Mouse (Mus musculus): ENCODE measurements at regions not wholly inside any gene's neighbourhood (a gene's known extent, or its start where the extent isn't known, plus 50 kb on each side); places are given as distances from the start of the nearest gene placed in this dataset.

DNA sequence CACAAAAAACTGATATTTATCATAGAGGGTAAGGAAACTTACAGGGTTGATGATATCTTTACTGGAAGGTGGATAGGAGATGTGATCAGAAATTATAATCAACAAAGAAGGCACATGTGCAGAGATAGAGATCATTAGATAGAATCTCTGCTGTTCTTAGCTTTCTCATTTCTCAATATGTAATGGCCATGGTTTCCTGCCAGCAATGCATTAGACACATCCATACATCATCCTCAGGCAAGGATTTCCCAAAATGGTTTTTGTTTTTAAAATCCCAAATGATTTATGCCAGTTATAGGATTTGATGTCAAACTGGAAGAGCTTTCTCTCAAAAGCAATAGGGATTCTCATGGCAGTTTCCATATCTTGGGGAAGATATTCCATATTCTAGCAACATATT is 52.0 kb upstream of the C030005K15Rik start:
- DNase-seq (ENCODE audit: low spot score in 2 of 2) = no peak

DNA sequence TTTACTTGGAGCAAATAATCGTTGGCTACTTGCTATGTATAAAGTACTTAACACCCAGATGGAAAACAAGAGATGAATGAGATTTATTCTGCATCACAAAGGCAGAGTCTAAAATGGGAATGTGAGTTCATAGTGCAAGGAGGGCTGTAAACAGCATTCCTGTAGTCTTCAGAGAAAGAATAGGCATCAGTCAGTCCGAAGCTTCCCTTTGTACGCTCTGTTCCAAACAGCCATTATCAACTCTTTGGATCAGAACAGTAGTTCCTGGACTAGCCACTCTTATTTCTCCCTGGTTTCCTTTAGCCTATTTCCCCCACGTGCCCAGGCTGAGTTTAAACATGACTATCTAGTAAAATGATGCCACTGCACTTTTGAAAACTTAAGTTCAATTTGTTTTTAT is 52.8 kb upstream of the C030005K15Rik start:
- no peak for DNase-seq (ENCODE audit: low spot score in 2 of 2)

DNA sequence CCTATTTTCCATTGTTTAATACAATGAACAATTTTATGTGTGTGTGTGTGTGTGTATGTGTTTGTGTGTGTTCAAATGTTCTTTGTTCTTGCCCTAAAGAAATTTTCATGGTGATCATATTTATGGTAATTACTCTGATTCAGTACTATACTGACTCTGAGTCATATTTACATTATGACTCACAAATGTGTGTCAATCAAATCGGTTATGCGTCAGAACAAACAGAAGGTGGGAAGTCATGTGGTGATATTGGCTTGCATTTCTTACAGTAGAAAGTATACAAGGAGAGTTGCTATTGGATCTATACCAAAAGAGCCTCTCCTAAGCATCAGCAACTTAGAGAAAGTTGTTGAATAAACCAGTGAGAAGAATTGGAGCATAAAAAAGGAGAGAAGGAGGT is 67.2 kb upstream of the C030005K15Rik start:
- DNase-seq (ENCODE audit: low spot score in 2 of 2) = no peak

DNA sequence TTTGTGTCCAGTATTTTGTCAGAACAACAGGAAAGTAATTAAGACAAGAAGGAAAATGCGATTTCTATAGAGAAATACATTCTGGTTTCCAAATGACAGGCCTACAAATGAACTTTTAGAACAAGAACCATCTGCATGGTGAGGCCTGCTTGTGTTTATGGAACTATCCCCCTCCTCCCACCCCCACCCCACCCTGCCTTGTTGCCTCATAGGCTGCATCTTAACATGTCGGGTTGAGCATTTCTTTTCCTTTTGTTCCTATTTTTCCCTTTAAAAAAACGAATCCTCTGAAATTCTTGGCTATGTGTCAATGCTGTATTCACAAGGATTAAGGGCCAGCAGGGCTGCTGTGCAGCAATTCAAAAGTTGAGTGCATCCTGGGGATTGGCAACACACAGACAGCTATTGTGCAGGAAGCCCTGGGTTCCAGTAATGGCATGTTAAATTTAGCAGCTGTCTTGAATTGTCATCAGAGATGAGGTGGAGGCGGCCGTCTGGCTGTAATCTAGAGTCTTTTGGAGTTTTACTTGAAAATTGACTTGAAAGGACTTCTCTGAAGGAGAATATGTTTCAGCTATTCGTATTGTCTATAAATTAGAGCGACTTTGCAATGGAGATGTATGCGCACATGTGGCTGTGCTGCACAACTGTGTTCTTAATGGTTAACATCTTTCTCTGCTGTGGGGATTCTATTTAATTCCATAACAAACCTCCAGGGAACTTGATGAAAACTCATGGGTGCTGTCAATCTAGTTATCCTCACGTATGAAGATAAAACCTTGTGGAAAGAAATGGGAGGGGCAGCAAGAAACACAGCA is 75.1 kb upstream of the C030005K15Rik start:
- no peak for DNase-seq (ENCODE audit: low spot score in 2 of 2)

DNA sequence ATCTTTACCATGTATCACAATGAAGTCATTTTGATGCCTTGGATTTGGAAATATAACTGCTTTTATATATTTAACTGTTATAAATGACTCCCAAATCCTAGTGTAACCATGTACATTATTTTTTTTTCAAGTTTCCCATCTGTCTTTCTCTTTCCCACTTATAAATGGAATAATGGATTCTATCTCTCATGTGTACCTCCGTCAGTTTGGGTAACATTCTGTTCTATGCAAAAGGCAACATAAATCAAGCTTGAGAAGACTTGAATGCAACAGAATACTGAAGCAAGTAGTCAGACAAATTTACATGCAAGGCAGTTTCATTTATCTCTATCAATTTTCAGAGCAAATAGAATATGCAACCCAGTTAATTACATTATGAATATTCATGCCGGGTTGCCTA is 81.4 kb upstream of the C030005K15Rik start:
- no peak for DNase-seq (ENCODE audit: low spot score in 2 of 2)

DNA sequence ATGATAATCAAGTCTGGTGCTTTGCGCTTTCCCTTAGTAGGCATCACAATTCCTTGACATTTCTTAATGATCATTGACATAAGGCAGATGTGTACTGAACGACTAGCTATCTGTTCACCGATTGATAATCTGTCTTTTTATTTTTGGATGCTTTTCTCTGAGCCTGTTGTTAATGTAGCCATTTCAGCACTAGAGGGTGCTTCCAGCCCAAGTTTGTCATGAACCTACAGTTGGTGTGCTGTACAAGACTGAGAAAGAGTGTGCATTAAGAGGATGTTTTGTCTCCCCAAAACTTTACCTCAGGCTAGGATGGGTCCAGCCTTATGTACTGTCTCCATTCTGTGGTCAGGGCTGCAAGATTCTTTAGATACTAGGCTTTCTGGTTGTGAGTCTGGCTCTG is 116.0 kb upstream of the C030005K15Rik start:
- no peak for DNase-seq (ENCODE audit: low spot score in 2 of 2)

DNA sequence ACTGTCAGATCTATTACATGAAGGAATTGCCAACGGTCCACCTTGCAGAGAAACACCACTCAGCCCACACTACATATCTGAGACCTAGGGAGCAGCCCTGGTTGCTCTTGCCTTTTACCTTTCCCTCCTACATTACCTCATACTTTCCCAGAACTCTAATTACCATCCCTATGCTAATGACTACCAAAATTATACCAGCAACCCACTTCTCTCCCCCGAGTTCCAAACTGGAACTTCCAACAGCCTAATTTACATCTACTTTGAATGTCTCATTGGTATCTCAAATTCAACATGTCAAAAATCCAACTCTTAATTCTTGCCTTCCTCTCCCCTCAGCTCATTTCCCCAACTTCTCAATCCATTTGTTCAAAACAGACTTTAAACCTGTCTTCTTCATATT is 124.9 kb upstream of the C030005K15Rik start:
- DNase-seq (ENCODE audit: low spot score in 2 of 2) = no peak

DNA sequence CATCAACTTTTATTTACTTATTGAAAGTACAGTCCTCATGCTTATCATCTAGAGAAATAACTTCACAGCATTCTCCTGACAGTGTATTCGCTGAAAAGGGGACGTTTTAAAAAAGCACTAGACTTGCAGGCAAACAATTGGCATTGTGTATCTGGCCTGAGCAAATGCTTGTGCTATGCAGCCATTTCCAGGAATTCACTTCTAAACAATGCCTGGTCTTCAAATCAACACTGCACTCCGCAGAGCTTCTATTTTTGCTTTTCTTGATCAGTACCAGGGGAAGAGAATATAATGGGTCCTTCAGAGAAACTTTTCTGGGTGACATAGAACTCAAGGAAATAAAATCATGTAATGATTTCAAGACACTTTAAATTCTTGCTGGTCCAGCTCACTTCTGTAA is 150.5 kb upstream of the C030005K15Rik start:
- no peak for DNase-seq (ENCODE audit: low spot score in 2 of 2)

DNA sequence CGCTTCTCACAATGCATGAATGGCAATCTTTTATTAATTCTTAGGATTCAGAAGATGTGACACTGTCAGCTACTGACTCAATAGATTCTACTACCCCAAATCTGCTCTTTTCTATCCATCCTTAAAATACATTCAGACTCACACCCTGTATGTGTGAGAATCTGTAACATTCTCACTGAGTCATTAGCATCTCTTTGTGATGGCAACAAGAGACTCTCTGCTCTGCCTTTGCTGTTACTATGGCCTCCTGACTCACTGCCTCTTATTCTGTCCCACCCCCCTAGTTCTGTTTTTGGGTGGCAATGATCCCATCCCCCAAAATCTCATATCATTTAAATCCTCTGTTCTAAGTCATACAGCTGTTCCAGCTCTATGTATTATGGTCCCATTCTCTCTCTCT is 159.5 kb upstream of the C030005K15Rik start:
- no peak for DNase-seq (ENCODE audit: low spot score in 2 of 2)

DNA sequence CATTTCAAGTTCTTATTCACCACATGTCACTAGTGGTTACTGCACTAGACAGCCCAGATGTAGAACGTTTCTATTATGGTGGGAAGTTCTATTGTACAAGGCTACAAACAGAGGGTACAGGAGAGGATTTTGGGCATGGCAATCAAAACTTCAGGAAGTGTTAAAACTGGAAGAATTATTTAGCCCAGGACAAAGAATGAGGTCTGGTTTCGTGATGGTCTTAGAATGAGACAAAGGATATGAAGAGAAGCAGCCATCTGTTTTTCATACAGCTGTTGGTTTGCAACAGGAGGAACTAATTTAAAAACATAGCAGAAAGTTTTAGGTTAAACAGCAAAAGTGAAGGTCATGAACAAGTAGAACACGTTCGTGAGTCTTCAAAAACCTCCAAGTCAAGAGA is 179.2 kb upstream of the C030005K15Rik start:
- DNase-seq (ENCODE audit: low spot score in 2 of 2) = no peak

DNA sequence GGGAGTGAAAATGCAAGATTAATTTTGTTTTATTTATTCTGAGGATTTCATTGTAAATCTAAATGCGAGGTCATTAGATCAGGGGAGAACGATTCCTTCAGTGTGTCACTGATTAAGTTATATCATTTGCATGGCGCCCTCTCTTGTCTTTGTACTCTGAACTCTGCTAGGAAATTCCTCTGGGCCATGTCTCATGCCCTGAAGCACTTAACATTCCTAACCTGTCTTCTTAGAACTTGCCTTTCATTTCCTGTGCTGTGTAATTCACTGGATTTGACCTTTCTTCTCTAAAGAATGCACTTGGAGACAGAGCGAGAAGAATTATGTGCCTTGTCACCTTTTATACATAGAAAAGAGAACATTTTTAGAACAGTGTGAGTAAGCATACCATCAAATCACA is 199.0 kb upstream of the C030005K15Rik start:
- no peak for DNase-seq (ENCODE audit: low spot score in 2 of 2)

DNA sequence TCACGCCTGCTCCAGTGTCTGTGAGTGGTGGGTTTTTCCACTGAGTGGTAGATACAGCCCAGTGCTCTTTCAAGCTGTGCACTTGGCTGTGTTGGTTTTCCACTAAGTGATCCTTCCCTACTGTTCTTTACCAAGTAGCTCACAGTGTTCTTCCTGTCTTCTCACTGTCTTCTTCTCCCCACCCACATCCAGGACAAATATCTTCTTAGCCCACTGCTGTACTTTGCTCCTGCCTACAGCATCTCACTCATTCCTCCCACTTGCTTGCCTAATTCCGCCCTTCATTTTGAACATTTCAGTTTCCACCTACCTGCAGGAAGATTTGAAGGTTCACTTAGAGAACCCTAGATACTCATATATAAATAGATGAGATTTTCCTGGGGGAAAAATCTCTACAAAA is 213.8 kb upstream of the C030005K15Rik start:
- DNase-seq (ENCODE audit: low spot score in 2 of 2) = no peak

DNA sequence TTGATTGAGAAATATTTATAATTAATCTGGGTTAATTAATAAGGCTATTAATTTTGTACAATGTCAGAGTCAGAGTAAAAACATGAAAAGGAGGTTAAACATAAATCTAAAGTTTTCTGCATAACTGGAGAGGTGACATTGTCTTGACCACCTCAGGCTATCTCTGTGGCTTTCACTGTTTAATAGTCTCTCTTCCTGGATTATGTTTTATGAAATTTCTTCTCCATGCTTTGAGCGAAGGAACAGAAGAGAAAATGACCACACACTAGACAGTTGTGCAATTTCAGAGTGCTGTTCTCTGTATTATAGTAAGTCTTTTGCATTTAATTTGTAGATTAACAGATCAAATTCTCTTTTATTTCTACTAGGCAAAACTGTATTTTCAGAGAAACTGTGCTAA is 239.3 kb upstream of the C030005K15Rik start:
- no peak for DNase-seq (ENCODE audit: low spot score in 2 of 2)

DNA sequence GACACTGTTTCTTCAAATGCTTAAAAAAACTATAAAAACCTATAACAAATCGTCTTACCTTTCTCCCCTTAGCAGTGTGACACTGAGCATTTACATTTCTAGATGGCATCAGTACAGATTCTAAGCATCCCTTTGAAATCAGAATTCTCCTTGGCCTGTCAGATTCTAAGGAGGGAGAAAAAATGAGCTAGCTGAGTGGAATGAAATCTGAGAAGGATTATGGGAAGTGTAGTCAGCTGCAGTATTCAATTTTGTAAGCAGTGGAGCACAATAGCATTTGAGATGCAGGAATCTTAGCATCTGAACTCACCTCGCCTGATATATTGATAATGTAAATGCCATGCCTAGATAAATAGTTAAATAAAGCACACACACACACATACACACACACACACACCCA is 240.4 kb upstream of the C030005K15Rik start:
- no peak for DNase-seq (ENCODE audit: low spot score in 2 of 2)

DNA sequence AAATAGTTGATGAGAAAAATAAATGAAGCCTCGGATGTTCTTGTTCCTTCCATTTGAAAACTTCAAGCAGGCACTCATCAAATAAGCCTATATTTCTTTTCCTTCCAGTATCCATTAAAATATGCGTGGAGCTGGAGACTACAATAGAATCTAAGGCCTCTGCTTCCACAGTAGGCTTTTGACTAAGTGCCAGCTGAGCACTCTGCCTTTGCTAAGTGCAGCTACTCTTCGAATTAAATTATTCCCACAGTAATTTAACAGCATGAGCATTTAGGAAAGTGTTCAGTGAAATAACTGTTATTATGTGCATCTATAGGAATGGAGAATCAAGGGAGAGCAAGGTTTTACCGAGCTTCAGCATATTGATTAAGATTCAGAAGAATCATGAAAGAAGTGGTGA is 280.5 kb upstream of the C030005K15Rik start:
- DNase-seq (ENCODE audit: low spot score in 2 of 2) = no peak

DNA sequence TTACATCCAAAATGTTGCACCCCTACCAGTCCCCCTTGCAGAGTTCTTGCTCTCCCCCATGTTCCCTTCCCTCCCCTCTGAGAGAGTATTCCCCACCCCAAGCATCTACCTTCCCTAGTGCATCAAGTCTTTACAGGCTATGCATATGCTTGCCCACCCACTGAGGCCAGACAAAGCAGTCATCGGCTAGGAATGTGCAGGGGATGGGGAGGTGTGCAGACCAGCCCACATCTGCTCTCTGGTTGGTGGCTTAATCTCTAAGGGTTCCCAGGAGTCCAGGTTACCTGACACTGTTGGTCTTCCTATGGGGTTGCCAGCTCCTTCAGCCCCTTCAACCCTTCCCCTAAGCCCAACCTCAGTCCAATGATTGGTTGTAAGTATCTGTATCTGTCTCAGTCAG is 281.8 kb upstream of the C030005K15Rik start:
- DNase-seq (ENCODE audit: low spot score in 2 of 2) = no peak

DNA sequence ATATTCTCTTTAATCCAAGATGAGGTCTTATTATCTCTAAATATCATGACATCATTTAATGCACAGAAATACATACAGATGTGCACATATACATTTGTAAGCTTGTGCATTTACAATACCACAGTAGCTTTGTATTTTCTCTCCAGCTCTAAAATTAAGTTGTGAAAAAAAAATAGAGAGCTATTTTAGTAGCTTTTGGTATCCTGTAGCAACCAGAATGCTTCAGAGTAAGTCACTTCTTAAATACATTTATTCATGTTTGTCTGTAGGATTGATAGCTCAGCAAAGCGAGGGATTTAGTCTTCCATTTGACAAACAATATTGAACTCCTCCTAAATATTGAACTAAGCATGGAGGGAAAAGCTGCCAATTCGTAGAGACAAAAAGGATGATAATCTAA is 286.4 kb upstream of the C030005K15Rik start:
- no peak for DNase-seq (ENCODE audit: low spot score in 2 of 2)

DNA sequence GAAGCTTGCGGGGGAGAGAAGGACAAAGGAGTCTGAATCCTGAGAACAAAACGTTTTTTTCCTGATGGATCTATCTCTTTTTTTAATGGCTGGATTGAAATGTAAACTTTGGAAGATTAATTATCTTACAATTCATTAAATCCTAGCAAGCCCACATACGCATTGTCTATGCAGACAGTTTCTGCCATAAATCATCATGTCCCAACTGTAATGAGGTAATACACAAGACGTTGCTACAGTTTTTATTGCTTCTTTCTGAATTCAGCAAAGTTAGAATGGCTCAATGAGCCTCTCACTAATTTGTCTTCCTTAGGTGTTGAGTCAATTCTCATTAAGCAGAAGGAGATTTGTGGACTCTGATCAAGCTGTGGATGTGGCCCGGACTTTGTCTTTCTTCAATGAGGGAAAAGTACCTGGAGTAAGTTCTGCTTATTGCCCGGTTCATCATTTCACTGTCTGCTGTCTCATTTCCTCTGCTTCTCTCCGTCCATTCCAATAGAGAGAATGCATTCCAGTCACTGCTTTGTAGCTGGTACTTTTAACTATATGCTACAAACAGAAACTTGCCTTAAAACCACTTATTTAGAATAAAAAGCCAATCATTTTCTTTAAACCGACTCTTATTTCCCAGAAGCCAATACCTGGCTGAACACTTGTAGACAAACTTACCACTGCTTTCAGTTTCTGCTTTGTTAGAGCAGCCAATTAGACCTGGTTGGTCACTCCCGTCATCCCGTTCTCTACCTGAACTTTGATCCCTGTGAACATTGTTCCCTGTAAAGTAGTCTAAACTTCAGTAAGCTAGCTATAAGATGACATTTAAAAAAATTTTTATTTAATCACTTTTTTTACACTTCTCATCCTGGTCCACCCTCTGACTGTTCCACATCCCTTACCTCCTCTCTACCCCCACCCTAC is 288.7 kb upstream of the C030005K15Rik start:
- DNase-seq (ENCODE audit: low spot score in 2 of 2) = no peak

DNA sequence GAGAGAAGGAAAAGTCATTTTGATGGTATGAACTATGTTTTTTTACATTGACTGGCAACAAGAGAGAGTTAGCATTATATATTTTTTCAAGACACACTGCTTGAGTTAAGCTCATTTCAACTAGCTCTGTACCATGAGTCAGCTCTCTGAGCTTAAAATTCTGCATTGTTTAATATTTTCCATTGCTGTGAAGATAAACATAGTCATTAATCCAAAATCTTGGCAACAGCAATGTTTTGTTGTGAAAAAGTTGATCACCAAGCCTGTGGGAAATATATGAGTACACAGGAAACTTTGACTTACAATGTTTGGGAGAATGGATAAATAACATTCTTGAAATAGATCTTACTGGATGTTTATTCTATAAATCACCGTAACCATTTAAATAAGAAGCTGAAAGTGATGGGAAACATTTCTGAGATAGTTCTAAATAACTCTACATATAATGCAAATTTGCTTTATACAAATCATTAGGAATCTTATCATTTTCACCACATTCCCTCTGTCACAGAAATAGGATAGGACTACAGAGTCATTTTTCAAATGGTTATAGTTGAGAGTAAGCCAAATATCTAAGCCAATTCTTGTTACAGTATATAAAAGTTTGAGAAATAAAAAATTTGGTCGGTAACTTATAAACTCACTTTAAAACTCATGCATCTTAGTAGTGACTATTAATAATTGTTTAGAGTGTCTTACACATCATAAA is 290.2 kb upstream of the C030005K15Rik start:
- DNase-seq (ENCODE audit: low spot score in 2 of 2) = no peak

DNA sequence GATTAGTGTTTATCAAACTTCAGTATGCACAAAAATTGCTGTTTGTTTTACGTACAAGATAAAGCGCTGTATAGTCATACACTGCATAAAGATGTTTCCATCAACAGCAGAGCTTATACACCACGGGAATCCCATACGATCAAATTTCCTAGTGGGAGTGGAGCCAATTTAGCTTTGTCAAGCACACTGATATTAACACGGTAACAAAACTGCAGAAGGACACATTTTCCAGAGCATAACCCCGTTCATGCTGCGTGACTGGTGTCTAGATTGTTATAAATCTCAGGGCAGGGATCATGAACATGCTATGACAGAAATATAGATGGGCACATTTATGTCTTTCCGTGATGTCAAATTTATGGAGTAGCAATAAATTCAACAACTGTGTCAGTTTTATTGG is 302.6 kb upstream of the C030005K15Rik start:
- DNase-seq (ENCODE audit: low spot score in 2 of 2) = no peak

DNA sequence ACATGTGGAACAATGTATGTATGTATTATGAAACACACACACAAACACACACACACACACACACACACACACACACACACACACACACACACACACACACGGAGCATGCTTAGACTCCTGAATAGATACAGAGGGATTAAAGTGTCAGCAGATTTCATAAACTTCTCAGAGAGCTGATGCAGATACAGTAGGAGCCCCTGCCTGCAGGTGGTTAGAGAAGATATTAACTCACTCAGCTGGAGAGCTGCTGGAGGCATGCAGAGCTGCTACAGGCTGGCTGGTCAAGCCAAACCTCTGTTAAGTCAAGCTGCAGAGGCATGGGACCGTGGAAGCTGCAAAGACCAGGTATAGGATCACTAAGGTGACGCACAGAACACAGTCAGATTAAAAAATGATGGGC is 303.1 kb upstream of the C030005K15Rik start:
- no peak for DNase-seq (ENCODE audit: low spot score in 2 of 2)

DNA sequence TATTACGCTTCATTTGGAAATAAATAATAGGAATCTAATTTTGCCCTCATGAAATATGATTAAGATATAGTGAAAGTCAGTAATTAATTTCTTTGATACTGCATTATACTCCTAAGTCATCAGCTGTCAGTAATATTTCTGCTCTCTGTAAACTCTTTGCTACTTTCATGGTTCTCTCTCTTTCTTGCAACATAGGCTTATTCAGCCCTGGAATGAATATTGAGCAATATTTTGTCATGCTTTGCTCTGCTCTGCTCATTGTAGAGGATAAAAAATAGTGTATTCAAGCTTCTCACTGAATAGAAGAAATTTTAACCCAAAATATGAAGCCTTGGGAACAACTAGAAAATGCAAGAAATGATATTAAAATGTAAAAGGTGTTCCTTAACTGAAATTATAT is 306.1 kb upstream of the C030005K15Rik start:
- DNase-seq (ENCODE audit: low spot score in 2 of 2) = no peak
